ENCODE assay signal across 14 mouse cellular contexts in the genomic region with DNA sequence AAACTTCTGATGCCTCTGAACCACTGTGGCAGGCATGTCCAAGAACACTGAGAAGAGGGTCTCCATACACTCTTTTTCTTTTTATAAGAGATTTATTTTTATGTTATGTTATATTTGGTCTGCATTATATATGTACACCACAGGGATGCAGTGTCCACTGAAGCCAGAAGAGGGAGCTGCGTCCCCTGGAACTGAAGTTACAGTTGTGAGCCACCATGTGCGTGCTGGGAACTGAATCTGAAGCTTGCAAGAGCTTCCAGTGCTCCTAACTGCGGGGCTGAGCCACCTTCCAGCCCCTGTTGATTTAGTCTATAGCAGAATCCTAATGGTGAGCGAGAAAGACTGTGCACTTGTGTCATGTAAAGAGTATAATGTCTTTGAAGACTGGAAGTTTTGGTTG.
"Had no signal": no experiment of that assay in that cellular context is flagged by ENCODE, and none has a peak within 500 bp of the region (broad histone marks: within the 10 kb centered on the region; RNA-seq: fewer than 3 reads in every experiment).

No protein-coding gene starts in this region.

- H3K36me3 ChIP-seq: limb, embryonic 15.5 days; liver, embryonic 12.5 days; midbrain, embryonic 10.5 days; midbrain, embryonic 15.5 days had no signal

- H3K4me1 ChIP-seq: limb, embryonic 15.5 days; liver, embryonic 12.5 days; midbrain, embryonic 10.5 days; midbrain, embryonic 15.5 days had no signal

- H3K27me3 ChIP-seq: limb, embryonic 15.5 days; liver, embryonic 12.5 days; midbrain, embryonic 15.5 days had no signal

- ATAC-seq: liver, embryonic 12.5 days; midbrain, embryonic 15.5 days had no signal

- H3K4me3 ChIP-seq: layer of hippocampus, adult 2 months; limb, embryonic 15.5 days; liver, embryonic 12.5 days; midbrain, embryonic 10.5 days; midbrain, embryonic 15.5 days had no signal

- H3K27ac ChIP-seq: kidney, postnatal 0 days; layer of hippocampus, adult 2 months; limb, embryonic 15.5 days; liver, embryonic 12.5 days; midbrain, embryonic 10.5 days; midbrain, embryonic 15.5 days had no signal

- H3K9me3 ChIP-seq: limb, embryonic 15.5 days; liver, embryonic 12.5 days; midbrain, embryonic 10.5 days; midbrain, embryonic 15.5 days had no signal

- DNase-seq: kidney, adult 11 months; kidney, adult 9 months; kidney, postnatal 4 days; lung, adult 18-20 months; lung, postnatal 4 days; right cerebral cortex, postnatal 14 days; thymus, adult 18-20 months; thymus, postnatal 14 days had no signal

- H3K9ac ChIP-seq: limb, embryonic 15.5 days; liver, embryonic 12.5 days; midbrain, embryonic 15.5 days had no signal

- H3K4me2 ChIP-seq: limb, embryonic 15.5 days; liver, embryonic 12.5 days; midbrain, embryonic 15.5 days had no signal
